Mouse (Mus musculus) myocyte (in vitro differentiated cells): Measurements from ENCODE around the gene Tmem116. TPM values are rescaled to one million over a fixed set of nuclear protein-coding genes. Genes with fewer than 3 reads are reported as not detected.

Source experiments
- H3K27me3 ChIP-seq: one replicate; pipeline ENCODE4 v1.6.1; 2011; ENCODE audit not compliant: control insufficient read depth, insufficient read depth, insufficient read length
- H3K36me3 ChIP-seq: one replicate; pipeline ENCODE4 v1.6.1; 2011; ENCODE audit not compliant: control insufficient read depth, insufficient read depth
- H3K4me2 ChIP-seq: one replicate; pipeline ENCODE4 v1.6.1; 2011; ENCODE audit warnings: low read depth, control low read depth
- H3K4me3 ChIP-seq: one replicate; pipeline ENCODE4 v1.5.1; 2011; ENCODE audit warnings: mild to moderate bottlenecking, control low read depth, moderate library complexity
- H3K79me2 ChIP-seq: one replicate; pipeline ENCODE4 v1.6.1; 2011; ENCODE audit not compliant: control insufficient read depth, insufficient read depth
- H3ac ChIP-seq: one replicate; pipeline ENCODE4 v1.6.1; 2011; ENCODE audit not compliant: control insufficient read depth, insufficient read length
- CEBPB ChIP-seq: IDR thresholded peaks from 2 replicates; pipeline ENCODE4 v1.6.1; 2011; ENCODE audit warnings: mild to moderate bottlenecking, moderate library complexity; ENCODE audit not compliant: poor library complexity, insufficient read depth, severe bottlenecking
- E2F4 ChIP-seq: IDR thresholded peaks from one replicate; pipeline ENCODE4 v1.6.1; 2011; ENCODE audit warnings: mild to moderate bottlenecking, control low read depth, moderate library complexity; ENCODE audit not compliant: insufficient read depth
- MAX ChIP-seq: IDR thresholded peaks from one replicate; pipeline ENCODE4 v1.6.1; 2011; ENCODE audit warnings: low read depth, mild to moderate bottlenecking, control low read depth
- MYOD1 ChIP-seq, 3 experiments: IDR thresholded peaks; one replicate each; pipeline ENCODE4 v1.6.1; 2011; ENCODE audit warnings: control low read depth in 2 of 3, low read depth in 2 of 3, mild to moderate bottlenecking in 2 of 3, moderate library complexity in 1 of 3; ENCODE audit not compliant: insufficient read length in 2 of 3, control insufficient read depth in 1 of 3
- MYOG ChIP-seq, 3 experiments: IDR thresholded peaks; one replicate each; pipeline ENCODE4 v1.6.1; 2011; ENCODE audit warnings: control low read depth in 2 of 3, low read depth in 2 of 3, mild to moderate bottlenecking in 2 of 3; ENCODE audit not compliant: insufficient read length in 2 of 3, control insufficient read depth in 1 of 3, insufficient read depth in 1 of 3
- POLR2A ChIP-seq: IDR thresholded peaks from one replicate; pipeline ENCODE4 v1.6.1; 2011; ENCODE audit warnings: low read depth, mild to moderate bottlenecking, control low read depth, moderate library complexity; ENCODE audit not compliant: insufficient read length
- POLR2AphosphoS2 ChIP-seq: IDR thresholded peaks from one replicate; pipeline ENCODE4 v1.6.1; 2011; ENCODE audit warnings: low read depth, control low read depth; ENCODE audit not compliant: insufficient read length
- REST ChIP-seq: IDR thresholded peaks from one replicate; pipeline ENCODE4 v1.6.1; 2011; ENCODE audit warnings: mild to moderate bottlenecking, control low read depth, moderate library complexity; ENCODE audit not compliant: insufficient read depth, insufficient read length
- SRF ChIP-seq: IDR thresholded peaks from one replicate; pipeline ENCODE4 v1.6.1; 2011; ENCODE audit warnings: low read depth; ENCODE audit not compliant: control insufficient read depth, insufficient read length
- TCF12 ChIP-seq: IDR thresholded peaks from one replicate; pipeline ENCODE4 v1.6.1; 2011; ENCODE audit warnings: mild to moderate bottlenecking, control low read depth; ENCODE audit not compliant: poor library complexity, insufficient read depth, severe bottlenecking
- TCF3 ChIP-seq: IDR thresholded peaks from one replicate; pipeline ENCODE4 v1.6.1; 2011; ENCODE audit warnings: low read depth, control low read depth; ENCODE audit not compliant: insufficient read length
- USF1 ChIP-seq: IDR thresholded peaks from one replicate; pipeline ENCODE4 v1.6.1; 2011; ENCODE audit warnings: low read depth, mild to moderate bottlenecking, control low read depth, moderate library complexity
- polyA plus RNA-seq: library from polyadenylated mRNA; unstranded; fragments of >200 nt; fragmentation: generic; extraction: Trizol; gene quantifications from one replicate; pipeline ENCODE4 v1.2.1, GENCODE M21; 2012; ENCODE audit warnings: missing spikeins

Tmem116 gene
- polyA plus RNA-seq, 1 experiment, result 3.3 TPM

GRCm38 (mm10) chr5:121472411-121472810 is 20.7 kb downstream of the Tmem116 start:
- Histone ChIP-seq H3K27me3 (peaks cover 6% of the 10 kb centered on the region), H3ac (no peak overlapping the region), H3K79me2 (no peaks in the 10 kb centered on the region), H3K4me3 (no peak overlapping the region), H3K4me2 (no peak overlapping the region), H3K36me3 (no peaks in the 10 kb centered on the region)
- TF ChIP-seq REST, result no peak
- no peak for TF ChIP-seq MYOG (IDR thresholded peaks at IDR 0.05; ENCODE audit: control insufficient read depth in 1 of 3, insufficient read depth in 1 of 3, insufficient read length in 2 of 3, low read depth in 2 of 3)
- TF ChIP-seq POLR2A, result no peak
- TF ChIP-seq SRF, result no peak
- no peak for TF ChIP-seq E2F4
- TF ChIP-seq TCF3, result no peak
- no peak for TF ChIP-seq MAX
- TF ChIP-seq MYOD1 (IDR thresholded peaks at IDR 0.05; ENCODE audit: control insufficient read depth in 1 of 3, insufficient read length in 2 of 3, low read depth in 2 of 3), result no peak
- TF ChIP-seq USF1, result no peak
- no peak for TF ChIP-seq POLR2AphosphoS2
- no peak for TF ChIP-seq TCF12
- no peak for TF ChIP-seq CEBPB

- H3K36me3 ChIP-seq, result no peaks in the 10 kb centered on the region
- H3K27me3 ChIP-seq, result no peaks in the 10 kb centered on the region
- H3K79me2 ChIP-seq, result no peaks in the 10 kb centered on the region
- H3K4me3 ChIP-seq, result no peak overlapping the region
- TF ChIP-seq E2F4 (no peak), MAX (no peak), TCF12 (no peak), POLR2AphosphoS2 (no peak), MYOD1 (IDR thresholded peaks at IDR 0.05; ENCODE audit: control insufficient read depth in 1 of 3, insufficient read length in 2 of 3, low read depth in 2 of 3) (no peak), USF1 (no peak), POLR2A (no peak), TCF3 (no peak), REST (no peak), SRF (no peak), CEBPB (no peak), MYOG (IDR thresholded peaks at IDR 0.05; ENCODE audit: control insufficient read depth in 1 of 3, insufficient read depth in 1 of 3, insufficient read length in 2 of 3, low read depth in 2 of 3) (no peak)
- H3K4me2 ChIP-seq, result no peak overlapping the region
- H3ac ChIP-seq, result no peak overlapping the region
Measured at GRCm38 (mm10) chr5:121474610-121475009, 22.9 kb downstream of the Tmem116 start.

GRCm38 (mm10) chr5:121476040-121476439 is 24.3 kb downstream of the Tmem116 start:
- H3K79me2 ChIP-seq, result no peaks in the 10 kb centered on the region
- no peaks in the 10 kb centered on the region for H3K27me3 ChIP-seq
- no peaks in the 10 kb centered on the region for H3K36me3 ChIP-seq
- H3K4me2 ChIP-seq, result no peak overlapping the region
- H3ac ChIP-seq, result no peak overlapping the region
- no peak overlapping the region for H3K4me3 ChIP-seq
- TF ChIP-seq MYOD1 (IDR thresholded peaks at IDR 0.05; ENCODE audit: control insufficient read depth in 1 of 3, insufficient read length in 2 of 3, low read depth in 2 of 3), result no peak

- Histone ChIP-seq H3K27me3 (peaks cover 8% of the 10 kb centered on the region), H3K4me3 (no peak overlapping the region), H3ac (no peak overlapping the region), H3K4me2 (no peak overlapping the region), H3K36me3 (no peaks in the 10 kb centered on the region), H3K79me2 (no peaks in the 10 kb centered on the region)
- TF ChIP-seq SRF, result no peak
- TF ChIP-seq MYOG (IDR thresholded peaks at IDR 0.05; ENCODE audit: control insufficient read depth in 1 of 3, insufficient read depth in 1 of 3, insufficient read length in 2 of 3, low read depth in 2 of 3), result no peak
- TF ChIP-seq TCF12, result no peak
- TF ChIP-seq E2F4, result no peak
- TF ChIP-seq USF1, result no peak
- no peak for TF ChIP-seq MYOD1 (IDR thresholded peaks at IDR 0.05; ENCODE audit: control insufficient read depth in 1 of 3, insufficient read length in 2 of 3, low read depth in 2 of 3)
- no peak for TF ChIP-seq CEBPB
- TF ChIP-seq POLR2AphosphoS2, result no peak
- no peak for TF ChIP-seq TCF3
- no peak for TF ChIP-seq REST
- no peak for TF ChIP-seq POLR2A
- no peak for TF ChIP-seq MAX
Measured at GRCm38 (mm10) chr5:121477680-121478079, 26.0 kb downstream of the Tmem116 start.

- Histone ChIP-seq H3K27me3 (peaks cover 38% of the 10 kb centered on the region), H3K4me3 (no peak overlapping the region), H3K79me2 (no peaks in the 10 kb centered on the region), H3K36me3 (no peaks in the 10 kb centered on the region), H3ac (no peak overlapping the region), H3K4me2 (no peak overlapping the region)
- TF ChIP-seq USF1, result no peak
- TF ChIP-seq MYOD1 (IDR thresholded peaks at IDR 0.05; ENCODE audit: control insufficient read depth in 1 of 3, insufficient read length in 2 of 3, low read depth in 2 of 3), result no peak
- no peak for TF ChIP-seq E2F4
- TF ChIP-seq TCF3, result no peak
- no peak for TF ChIP-seq POLR2A
- TF ChIP-seq SRF, result no peak
- no peak for TF ChIP-seq REST
- no peak for TF ChIP-seq MAX
- TF ChIP-seq TCF12, result no peak
- no peak for TF ChIP-seq POLR2AphosphoS2
- TF ChIP-seq CEBPB, result no peak
- TF ChIP-seq MYOG (IDR thresholded peaks at IDR 0.05; ENCODE audit: control insufficient read depth in 1 of 3, insufficient read depth in 1 of 3, insufficient read length in 2 of 3, low read depth in 2 of 3), result no peak
Measured at GRCm38 (mm10) chr5:121484801-121485200, 33.1 kb downstream of the Tmem116 start.
